Mouse (Mus musculus): ENCODE results near the gene Abcb8.

GRCm38 (mm10) chr5:24399686-24400085 is 6.2 kb downstream of the Abcb8 start:
- TF ChIP-seq EP300 (IDR thresholded peaks at IDR 0.05; ENCODE audit: insufficient read depth, low read depth, low read length) (no peak), CTCF (IDR thresholded peaks at IDR 0.05) (no peak), POLR2A (IDR thresholded peaks at IDR 0.05; ENCODE audit: insufficient read depth, low read depth, low read length) (no peak)

Data from heart, adult 2 months (tissue).